Mouse (Mus musculus) cortical plate, adult 2 months (tissue): ENCODE measurements at regions not wholly inside any gene's neighbourhood (a gene's known extent, or its start where the extent isn't known, plus 50 kb on each side); places are given as distances from the start of the nearest gene placed in this dataset.

Source experiments
- H3K27ac ChIP-seq: fragments of 200-500 bp; 2 replicates; pipeline ENCODE4 v1.5.1; 2012; ENCODE audit warnings: low read length, control low read depth, inconsistent platforms; ENCODE audit not compliant: insufficient read depth
- H3K4me1 ChIP-seq: fragments of 200-500 bp; 2 replicates; pipeline ENCODE4 v1.6.1; 2011; ENCODE audit warnings: low read length; ENCODE audit not compliant: control insufficient read depth, insufficient read depth
- H3K4me3 ChIP-seq: fragments of 200-500 bp; 2 replicates; pipeline ENCODE4 v1.5.1; 2011; ENCODE audit warnings: mild to moderate bottlenecking, low read length, control low read depth; ENCODE audit not compliant: insufficient read depth
- CTCF ChIP-seq: fragments of 200-500 bp; IDR thresholded peaks from 2 replicates; pipeline ENCODE4 v1.5.1; 2011; ENCODE audit warnings: mild to moderate bottlenecking, control low read depth, low read length; ENCODE audit not compliant: insufficient read depth; ENCODE audit errors: extremely low read depth
- POLR2A ChIP-seq: fragments of 200-500 bp; IDR thresholded peaks from 2 replicates; pipeline ENCODE4 v1.6.1; 2011; ENCODE audit warnings: mild to moderate bottlenecking, low read length, control low read depth; ENCODE audit not compliant: insufficient read depth; ENCODE audit errors: extremely low read depth

DNA sequence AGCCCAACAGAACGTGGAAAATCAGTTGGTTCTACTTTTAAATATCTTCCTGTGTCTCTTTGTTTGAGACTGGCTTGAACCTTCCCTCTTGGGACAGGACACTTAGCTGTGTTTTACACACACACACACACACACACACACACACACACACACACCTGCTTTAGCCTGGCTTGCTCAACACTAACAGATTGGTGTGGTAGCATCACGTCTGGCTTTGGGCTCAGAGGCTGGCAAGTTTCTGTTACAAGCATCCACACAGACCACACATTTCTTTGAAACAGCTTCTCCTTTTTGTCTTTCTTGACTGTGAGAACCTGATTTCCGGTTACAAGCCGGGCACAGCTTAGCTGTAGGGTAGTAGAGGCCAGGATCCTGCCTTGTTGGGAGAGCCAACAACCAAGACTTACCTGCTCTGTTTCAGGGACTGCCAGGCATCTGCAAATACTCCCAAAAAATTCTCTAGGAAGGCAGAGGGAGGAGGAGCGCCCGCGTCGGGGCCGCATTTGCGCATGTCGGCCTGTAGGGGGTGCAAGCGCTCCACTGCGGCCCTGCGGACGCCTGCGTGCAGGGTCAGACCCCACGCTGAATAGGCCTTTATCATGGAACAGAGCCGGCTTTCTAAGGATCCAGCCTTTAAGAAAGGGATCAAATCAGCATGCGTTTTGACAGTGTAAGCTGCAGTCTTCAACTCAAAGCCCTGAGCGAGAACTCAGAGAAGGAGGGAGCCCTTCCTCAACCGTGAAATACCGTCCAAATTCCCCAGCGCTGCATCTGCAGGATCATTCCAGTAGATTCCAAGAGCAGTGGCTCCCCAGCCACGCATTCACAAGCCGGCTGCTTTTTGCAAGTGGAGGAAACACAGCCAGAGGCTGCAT lies 505.2 kb downstream of the Irx1 start:
- Histone ChIP-seq H3K4me1 (no peaks in the 10 kb centered on the region), H3K27ac (no peak overlapping the region), H3K4me3 (no peak overlapping the region)
- TF ChIP-seq CTCF (peak; percentile 65), POLR2A (no peak)

DNA sequence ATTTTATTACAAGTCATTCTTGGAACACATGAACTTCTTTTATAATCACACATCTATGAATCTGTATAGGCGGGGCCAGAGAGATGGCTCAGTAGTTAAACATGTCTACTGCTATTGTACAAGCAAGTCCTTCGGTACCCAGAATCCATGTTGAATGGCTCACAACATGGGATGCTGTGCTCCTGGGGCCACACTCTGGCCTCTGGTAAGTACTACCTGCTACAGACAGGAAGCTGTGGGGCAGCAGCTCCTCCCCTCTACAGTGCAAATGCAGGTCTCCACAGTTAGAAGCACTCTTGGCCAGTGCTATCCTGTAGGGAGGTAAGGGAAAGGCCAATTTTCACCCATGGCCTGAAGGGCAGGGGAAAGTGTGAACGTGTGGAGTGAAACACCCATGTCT lies 506.0 kb downstream of the Irx1 start:
- Histone ChIP-seq H3K27ac (no peak overlapping the region), H3K4me3 (no peak overlapping the region), H3K4me1 (no peaks in the 10 kb centered on the region)
- TF ChIP-seq POLR2A (no peak), CTCF (no peak)

DNA sequence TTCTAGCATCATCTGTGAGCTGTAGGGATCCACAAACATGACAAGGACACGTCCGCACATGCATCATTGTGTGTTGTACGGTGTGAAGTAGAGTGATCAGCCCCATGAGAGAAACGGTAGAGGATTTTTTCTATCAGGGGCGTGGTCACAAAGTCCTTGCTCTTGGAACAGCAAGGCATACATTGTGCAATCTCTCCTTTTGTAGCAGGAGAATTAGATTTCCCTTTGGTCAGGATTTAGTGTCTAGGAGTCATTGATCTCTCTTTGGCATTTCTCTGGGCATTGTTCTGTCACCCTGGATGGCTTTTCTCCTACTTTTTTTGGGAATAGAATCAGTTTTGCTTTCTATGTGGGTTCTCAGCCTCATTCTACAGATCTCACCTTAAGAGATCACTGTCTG lies 511.3 kb downstream of the Irx1 start:
- H3K4me1 ChIP-seq, result no peaks in the 10 kb centered on the region
- no peak overlapping the region for H3K27ac ChIP-seq
- H3K4me3 ChIP-seq, result no peak overlapping the region
- TF ChIP-seq POLR2A (no peak), CTCF (no peak)

DNA sequence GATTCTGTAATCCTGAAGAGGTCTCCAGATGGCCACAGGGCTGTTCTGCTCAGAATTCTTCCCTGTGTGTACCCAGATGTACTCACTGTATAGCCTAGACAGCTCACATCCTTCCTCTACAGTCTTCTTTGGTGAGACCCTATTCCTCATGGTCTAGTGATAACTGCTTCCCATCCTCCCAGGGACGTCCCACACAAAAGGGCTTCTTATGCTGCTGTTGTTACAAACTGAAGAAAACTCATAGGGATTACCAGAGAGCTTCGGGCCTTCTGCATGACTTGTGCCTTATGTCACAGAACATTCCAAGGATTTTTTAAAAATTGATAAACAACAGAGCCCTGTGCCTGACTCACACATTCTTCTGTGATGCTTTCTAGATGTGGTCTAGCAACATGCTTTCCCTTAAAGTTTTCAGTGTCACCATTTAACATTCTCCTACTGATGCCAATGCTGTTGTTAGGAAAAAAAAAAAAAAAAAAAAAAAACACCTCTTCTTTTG lies 525.9 kb downstream of the Irx1 start:
- Histone ChIP-seq H3K27ac (no peak overlapping the region), H3K4me1 (no peaks in the 10 kb centered on the region), H3K4me3 (no peak overlapping the region)
- TF ChIP-seq CTCF (no peak), POLR2A (no peak)

DNA sequence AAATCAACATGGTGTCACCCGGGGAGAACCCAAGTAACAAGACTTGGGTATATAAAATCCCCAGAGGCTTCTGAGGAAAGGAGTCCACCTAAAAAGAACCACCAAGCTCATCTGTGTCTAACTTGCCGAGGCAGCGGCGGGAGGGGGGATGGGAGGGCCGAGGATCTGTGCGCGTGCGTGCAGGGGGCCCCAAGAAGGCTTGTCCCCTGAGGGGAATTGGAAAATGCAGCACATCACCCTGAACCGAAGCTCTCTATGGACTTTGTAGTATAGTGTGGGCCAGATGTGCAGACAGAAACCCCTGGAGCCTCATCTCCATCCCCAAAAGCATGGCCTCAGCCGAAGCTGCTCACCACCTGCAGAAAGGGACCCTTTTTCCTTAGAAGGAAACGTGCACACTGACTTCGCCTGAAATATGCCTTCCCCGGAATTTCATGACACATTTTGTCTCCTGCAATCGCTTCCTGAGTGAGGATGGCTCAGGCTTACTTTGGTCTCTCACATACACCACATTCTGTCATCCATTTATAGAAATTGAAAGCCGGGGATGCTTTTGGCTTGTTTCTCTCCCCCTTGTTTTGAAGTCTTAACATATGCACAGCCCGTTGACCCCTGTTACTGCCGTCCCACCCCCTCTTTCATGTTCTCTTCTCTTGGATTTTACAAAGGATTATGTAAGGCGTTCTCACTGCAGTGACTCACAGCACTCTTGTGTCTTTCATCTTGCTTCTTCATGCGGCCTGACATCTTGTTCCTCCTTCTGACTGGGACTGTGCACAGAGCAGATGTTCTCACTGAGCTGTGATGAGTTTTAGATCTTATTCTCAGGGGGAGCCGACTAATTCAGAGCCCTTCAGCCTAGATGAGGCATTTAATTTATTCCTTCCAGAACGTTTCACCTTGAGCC lies 559.6 kb downstream of the Irx1 start:
- no peak overlapping the region for H3K27ac ChIP-seq
- no peak for TF ChIP-seq CTCF
- TF ChIP-seq POLR2A, result no peak
- no peak overlapping the region for H3K4me3 ChIP-seq
- no peaks in the 10 kb centered on the region for H3K4me1 ChIP-seq

DNA sequence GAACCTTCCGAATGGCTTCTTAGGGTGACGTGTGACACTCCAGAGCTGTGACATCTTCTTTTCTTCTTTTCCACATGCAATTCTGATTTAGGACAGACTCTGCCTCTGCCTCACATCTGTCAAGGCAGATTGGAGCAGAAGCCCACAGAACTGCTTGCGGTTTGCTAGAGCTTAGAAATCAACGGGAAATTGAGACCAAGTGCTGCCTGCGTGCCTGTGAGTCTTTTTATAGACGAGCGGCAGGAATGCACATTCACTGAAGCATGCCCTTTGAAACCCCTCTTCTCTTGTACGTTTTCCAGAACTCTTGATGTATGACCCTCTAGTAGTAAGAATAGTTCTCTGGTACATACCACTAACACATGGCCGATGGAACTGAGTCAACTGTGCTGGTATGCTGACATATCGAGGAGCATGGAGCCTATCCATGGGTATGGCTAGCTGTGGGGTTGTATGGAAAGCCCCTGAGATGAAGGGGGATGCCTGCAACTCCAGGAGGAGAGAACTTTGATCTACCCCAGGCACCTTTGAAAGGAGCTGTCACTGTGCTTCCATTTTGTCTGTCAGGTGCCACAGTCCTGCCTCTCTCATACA lies 552.2 kb upstream of the Adamts16 start:
- no peak overlapping the region for H3K4me3 ChIP-seq
- TF ChIP-seq POLR2A (no peak), CTCF (no peak)
- no peak overlapping the region for H3K27ac ChIP-seq
- H3K4me1 ChIP-seq, result no peaks in the 10 kb centered on the region

DNA sequence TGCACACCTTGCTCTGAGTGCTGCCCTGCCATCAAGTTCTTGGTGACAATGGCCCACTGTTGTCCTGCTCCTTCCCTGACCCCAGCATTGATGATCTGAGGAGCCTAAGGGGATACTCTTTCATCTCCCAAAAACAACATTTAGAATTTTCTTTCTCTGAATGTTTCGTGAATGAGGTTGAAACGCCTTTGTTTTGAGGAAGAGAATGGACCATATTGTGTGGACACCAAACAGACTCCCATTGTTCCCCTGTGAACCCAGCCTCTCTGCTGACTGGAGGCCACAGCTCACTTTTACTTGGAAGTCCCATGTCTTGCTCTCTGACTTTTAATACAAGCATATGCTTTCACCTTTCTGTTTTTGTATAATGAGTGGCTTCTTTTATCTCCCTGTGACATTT lies 537.0 kb upstream of the Adamts16 start:
- no peak for TF ChIP-seq POLR2A
- TF ChIP-seq CTCF, result no peak
- no peak overlapping the region for H3K27ac ChIP-seq
- no peaks in the 10 kb centered on the region; the same call in 1 of the 2 replicates for H3K4me1 ChIP-seq
- H3K4me3 ChIP-seq, result no peak overlapping the region

DNA sequence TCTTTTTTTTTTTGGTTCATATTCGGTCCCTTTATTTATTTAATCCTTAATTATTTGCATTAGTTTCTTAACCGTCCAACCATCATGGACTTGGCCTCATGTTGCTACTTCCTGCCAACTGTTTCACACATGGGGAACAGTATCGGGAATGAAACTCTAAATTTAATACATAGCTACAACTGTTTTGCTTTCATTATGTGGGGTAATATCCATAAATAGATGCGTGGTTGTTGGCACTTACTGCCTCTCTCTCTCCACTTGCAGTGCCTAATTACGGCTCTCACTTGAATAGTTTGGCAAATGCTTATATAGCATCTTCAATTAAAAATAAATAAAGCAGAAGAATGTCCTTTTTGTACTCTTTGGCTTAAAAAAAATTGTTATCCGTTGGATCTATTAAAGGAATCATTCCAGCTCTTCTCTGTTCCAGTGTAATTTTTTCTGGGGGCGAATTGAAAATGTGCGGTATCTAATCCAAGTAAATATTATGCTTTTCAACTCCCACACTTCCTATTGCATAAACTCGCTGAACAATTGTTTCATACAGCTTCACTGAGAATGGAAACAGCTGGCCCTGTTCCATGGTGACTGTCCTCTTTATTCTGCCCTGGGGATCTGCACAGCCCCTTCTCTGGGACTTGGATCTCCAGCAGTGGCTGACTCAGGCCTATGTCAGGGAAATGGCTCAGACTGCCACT lies 534.4 kb upstream of the Adamts16 start:
- Histone ChIP-seq H3K4me1 (no peaks in the 10 kb centered on the region; the same call in 1 of the 2 replicates), H3K27ac (no peak overlapping the region), H3K4me3 (no peak overlapping the region)
- no peak for TF ChIP-seq CTCF
- no peak for TF ChIP-seq POLR2A
